ENCODE assay signal across 9 mouse cellular contexts in genomic region chr2:73277021-73277708, GRCm38 (mm10). TPM values are rescaled to one million over a fixed set of nuclear protein-coding genes. Genes with fewer than 3 reads are reported as not detected.
DNase-seq lines count a peak whose midpoint lies in the region; ATAC-seq and TF ChIP-seq lines count a peak whose summit lies in the region.
"Had no signal": no experiment of that assay in that cellular context is flagged by ENCODE, and none has a peak within 500 bp of the region (broad histone marks: within the 10 kb centered on the region; RNA-seq: fewer than 3 reads in every experiment).

No protein-coding gene starts in this region.

- no peak overlapping the region for H3K27ac ChIP-seq in bone marrow macrophage, adult 2 months (ENCODE audit: insufficient read depth, low read depth, low read length)
- peak overlapping the region; percentile 55 for H3K27ac ChIP-seq in hindbrain, embryonic 11.5 days (ENCODE audit: low read depth, low read length)
- peak overlapping the region; percentile 60 for H3K27ac ChIP-seq in midbrain, embryonic 14.5 days (replicated peaks; ENCODE audit: low read depth, low read length)
- no peak overlapping the region for H3K27ac ChIP-seq in gastrocnemius, adult 2 months

- peak; percentile 23 for DNase-seq in left cerebral cortex, postnatal 4 days
- no peak for DNase-seq in left cerebral cortex, postnatal 10 days (ENCODE audit: extremely low spot score in 1 of 2, low spot score in 2 of 2)
- peak; percentile 69 for DNase-seq in hindbrain, embryonic 11.5 days (ENCODE audit: low spot score)
- peak; percentile 57 for DNase-seq in midbrain, embryonic 14.5 days
- no peak for DNase-seq in frontal cortex, adult 2 months (ENCODE audit: extremely low spot score in 1 of 2, low spot score in 1 of 2)
- DNase-seq in gastrocnemius, adult 2 months, result no peak
- DNase-seq in cerebellum, postnatal 36 days, result no peak

- ATAC-seq in hindbrain, embryonic 11.5 days (ENCODE audit: low FRiP score), result peak; percentile 28; the same call in 1 of the 2 replicates
- ATAC-seq in midbrain, embryonic 14.5 days (ENCODE audit: low FRiP score, low TSS enrichment), result no peak

- peak overlapping the region; percentile 55 for H3K4me2 ChIP-seq in hindbrain, embryonic 11.5 days (replicated peaks; ENCODE audit: low read depth, low read length)
- H3K4me2 ChIP-seq in midbrain, embryonic 14.5 days (ENCODE audit: low read length), result peak overlapping the region; percentile 40

- no peaks in the 10 kb centered on the region for H3K36me3 ChIP-seq in hindbrain, embryonic 11.5 days (ENCODE audit: control insufficient read depth, insufficient read depth, low read length)
- H3K36me3 ChIP-seq in midbrain, embryonic 14.5 days (ENCODE audit: control insufficient read depth, insufficient read depth, low read length), result no peaks in the 10 kb centered on the region

- H3K4me3 ChIP-seq in bone marrow macrophage, adult 2 months (ENCODE audit: insufficient read depth, low read length), result peak overlapping the region; percentile 22
- peak overlapping the region; percentile 28 for H3K4me3 ChIP-seq in hindbrain, embryonic 11.5 days (ENCODE audit: low read depth, low read length)
- H3K4me3 ChIP-seq in midbrain, embryonic 14.5 days (replicated peaks; ENCODE audit: low read depth, low read length), result peak overlapping the region; percentile 20
- H3K4me3 ChIP-seq in gastrocnemius, adult 2 months, result no peak overlapping the region

- intact Hi-C loops in left cerebral cortex, postnatal 4 days (cut with DNase I), result loop anchor here (5.0 kb wide), 1 partner anchor 1040 kb away; no protein-coding TSS in a partner anchor
- intact Hi-C loops in left cerebral cortex, postnatal 10 days (cut with DNase I), result loop anchor here (5.0 to 10.0 kb wide), 4 partner anchors 110 to 1740 kb away; no protein-coding TSS in a partner anchor
- intact Hi-C loops in gastrocnemius, adult 2 months (cut with DNase I), result loop anchor here (5.0 kb wide), 4 partner anchors 60 to 1740 kb away; partner anchors contain the start of genes Ola1 and Sp3

- H3K9me3 ChIP-seq in hindbrain, embryonic 11.5 days (ENCODE audit: control insufficient read depth, low read length), result no peaks in the 10 kb centered on the region
- no peaks in the 10 kb centered on the region for H3K9me3 ChIP-seq in midbrain, embryonic 14.5 days (ENCODE audit: control insufficient read depth, low read length)

- H3K4me1 ChIP-seq in bone marrow macrophage, adult 2 months (ENCODE audit: control insufficient read depth, insufficient read depth, low read length), result no peaks in the 10 kb centered on the region; the same call in 1 of the 2 replicates
- H3K4me1 ChIP-seq in hindbrain, embryonic 11.5 days (replicated peaks; ENCODE audit: control insufficient read depth, insufficient read depth, low read length), result peaks cover 11% of the 10 kb centered on the region
- peaks cover 21% of the 10 kb centered on the region for H3K4me1 ChIP-seq in midbrain, embryonic 14.5 days (ENCODE audit: control insufficient read depth, insufficient read depth, low read length)

- WGBS in hindbrain, embryonic 11.5 days, result under 1% methylated on average over 38 of the region's 38 CpGs
- WGBS in midbrain, embryonic 14.5 days, result under 1% methylated on average over 38 of the region's 38 CpGs

- peak overlapping the region; percentile 56 for H3K9ac ChIP-seq in hindbrain, embryonic 11.5 days (ENCODE audit: low read depth, low read length)
- peak overlapping the region; percentile 30; the same call in 1 of the 2 replicates for H3K9ac ChIP-seq in midbrain, embryonic 14.5 days (replicated peaks; ENCODE audit: low read length)

- peaks cover 46% of the 10 kb centered on the region for H3K27me3 ChIP-seq in hindbrain, embryonic 11.5 days (ENCODE audit: control insufficient read depth, insufficient read depth, low read length)
- peaks cover 69% of the 10 kb centered on the region for H3K27me3 ChIP-seq in midbrain, embryonic 14.5 days (ENCODE audit: control insufficient read depth, insufficient read depth, low read length)

- TF ChIP-seq POLR2A in bone marrow macrophage, adult 2 months (IDR thresholded peaks at IDR 0.05; ENCODE audit: borderline replicate concordance, low read depth, low read length), result no peak

- no peak for TF ChIP-seq CTCF in bone marrow macrophage, adult 2 months (IDR thresholded peaks at IDR 0.05; ENCODE audit: low read depth, low read length)
- no peak for TF ChIP-seq CTCF in gastrocnemius, adult 2 months (IDR thresholded peaks at IDR 0.05)

RNA-seq across cellular contexts. Expression of gene Sp9, which starts 5.4 kb away (rescaled TPM):
- total RNA-seq in left cerebral cortex, postnatal 4 days (2021), result 1 to 10 TPM; 7.8 to 8.2 TPM
- total RNA-seq in left cerebral cortex, postnatal 10 days (2021), result 1 to 10 TPM; 3.4 to 4.4 TPM
- not detected in 2 replicates for polyA plus RNA-seq in bone marrow macrophage, adult 2 months (2012; ENCODE audit: insufficient read depth, insufficient read length, missing spikeins)
- 3.0 and 3.7 TPM in 2 replicates for polyA plus RNA-seq in hindbrain, embryonic 11.5 days (2014; fragmentation: Nextera tagmentation; extraction: Ambion mirVana)
- 2.2 and 2.8 TPM in 2 replicates for polyA plus RNA-seq in midbrain, embryonic 14.5 days (2014; fragmentation: Nextera tagmentation; extraction: Ambion mirVana)
- polyA plus RNA-seq in frontal cortex, adult 2 months (2012; rRNA removed), result 16.7 and 20.5 TPM in 2 replicates
- not detected for total RNA-seq in gastrocnemius, adult 2 months (2021)
- total RNA-seq: liver, adult 2 months had no signal
- polyA plus RNA-seq: liver, adult 2 months had no signal

RNA-seq across cellular contexts. Expression of gene Scrn3, which starts 35.2 kb away (rescaled TPM):
- total RNA-seq in left cerebral cortex, postnatal 4 days (2021), result 1 to 10 TPM; 3.4 to 4.1 TPM
- 10 to 100 TPM in 1 of 2 experiments, 1 to 10 TPM in 1; 9.6 to 11.5 TPM for total RNA-seq in left cerebral cortex, postnatal 10 days (2021)
- polyA plus RNA-seq in bone marrow macrophage, adult 2 months (2012; ENCODE audit: insufficient read depth, insufficient read length, missing spikeins), result 15.3 and 18.0 TPM in 2 replicates
- polyA plus RNA-seq in hindbrain, embryonic 11.5 days (2014; fragmentation: Nextera tagmentation; extraction: Ambion mirVana), result 10.7 and 12.7 TPM in 2 replicates
- 4.2 and 7.9 TPM in 2 replicates for polyA plus RNA-seq in midbrain, embryonic 14.5 days (2014; fragmentation: Nextera tagmentation; extraction: Ambion mirVana)
- 25.5 and 26.0 TPM in 2 replicates for polyA plus RNA-seq in frontal cortex, adult 2 months (2012; rRNA removed)
- 10 to 100 TPM; 50.4 to 51.0 TPM for total RNA-seq in gastrocnemius, adult 2 months (2021)

RNA-seq across cellular contexts. Expression of gene Cir1, which starts 35.3 kb away (rescaled TPM):
- total RNA-seq in left cerebral cortex, postnatal 4 days (2021), result 10 to 100 TPM; 22.9 to 25.1 TPM
- 10 to 100 TPM; 24.4 to 25.3 TPM for total RNA-seq in left cerebral cortex, postnatal 10 days (2021)
- 24.1 and 25.4 TPM in 2 replicates for polyA plus RNA-seq in bone marrow macrophage, adult 2 months (2012; ENCODE audit: insufficient read depth, insufficient read length, missing spikeins)
- 23.0 and 23.8 TPM in 2 replicates for polyA plus RNA-seq in hindbrain, embryonic 11.5 days (2014; fragmentation: Nextera tagmentation; extraction: Ambion mirVana)
- 26.4 and 30.1 TPM in 2 replicates for polyA plus RNA-seq in midbrain, embryonic 14.5 days (2014; fragmentation: Nextera tagmentation; extraction: Ambion mirVana)
- 30.5 and 35.5 TPM in 2 replicates for polyA plus RNA-seq in frontal cortex, adult 2 months (2012; rRNA removed)
- total RNA-seq in gastrocnemius, adult 2 months (2021), result 10 to 100 TPM; 12.0 to 12.7 TPM

RNA-seq across cellular contexts. Expression of gene Ola1, which starts 58.4 kb away (rescaled TPM):
- 100 to 1,000 TPM in 1 of 2 experiments, 10 to 100 TPM in 1; 99.6 to 106 TPM for total RNA-seq in left cerebral cortex, postnatal 4 days (2021)
- total RNA-seq in left cerebral cortex, postnatal 10 days (2021), result 100 to 1,000 TPM; 108 to 119 TPM
- polyA plus RNA-seq in bone marrow macrophage, adult 2 months (2012; ENCODE audit: insufficient read depth, insufficient read length, missing spikeins), result 60.5 and 62.8 TPM in 2 replicates
- polyA plus RNA-seq in hindbrain, embryonic 11.5 days (2014; fragmentation: Nextera tagmentation; extraction: Ambion mirVana), result 97.6 and 100 TPM in 2 replicates
- 85.3 and 91.9 TPM in 2 replicates for polyA plus RNA-seq in midbrain, embryonic 14.5 days (2014; fragmentation: Nextera tagmentation; extraction: Ambion mirVana)
- 66.4 and 73.9 TPM in 2 replicates for polyA plus RNA-seq in frontal cortex, adult 2 months (2012; rRNA removed)
- total RNA-seq in gastrocnemius, adult 2 months (2021), result 10 to 100 TPM; 49.3 to 58.1 TPM

Comparison
In these comparisons a context has a peak if more than half of its experiments do, and no peak if none do; other contexts are left out.
1. DNase-seq: peak in left cerebral cortex, postnatal 4 days (single experiment), hindbrain, embryonic 11.5 days (single experiment) and midbrain, embryonic 14.5 days (single experiment); none in left cerebral cortex, postnatal 10 days (0 of 2), frontal cortex, adult 2 months (0 of 2), gastrocnemius, adult 2 months (single experiment) and cerebellum, postnatal 36 days (0 of 2).
2. H3K27ac ChIP-seq: peak in hindbrain, embryonic 11.5 days (single experiment) and midbrain, embryonic 14.5 days (single experiment); none in bone marrow macrophage, adult 2 months (single experiment) and gastrocnemius, adult 2 months (single experiment).